Mouse (Mus musculus) myocyte (in vitro differentiated cells): ENCODE data around the gene Cnot3. TPM values are rescaled to one million over a fixed set of nuclear protein-coding genes. Genes with fewer than 3 reads are reported as not detected.

ENCODE experiments used
- H3K27me3 ChIP-seq: one replicate; pipeline ENCODE4 v1.6.1; 2011; ENCODE audit not compliant: control insufficient read depth, insufficient read depth, insufficient read length
- H3K36me3 ChIP-seq: one replicate; pipeline ENCODE4 v1.6.1; 2011; ENCODE audit not compliant: control insufficient read depth, insufficient read depth
- H3K4me2 ChIP-seq: one replicate; pipeline ENCODE4 v1.6.1; 2011; ENCODE audit warnings: low read depth, control low read depth
- H3K4me3 ChIP-seq: one replicate; pipeline ENCODE4 v1.5.1; 2011; ENCODE audit warnings: mild to moderate bottlenecking, control low read depth, moderate library complexity
- H3K79me2 ChIP-seq: one replicate; pipeline ENCODE4 v1.6.1; 2011; ENCODE audit not compliant: control insufficient read depth, insufficient read depth
- H3ac ChIP-seq: one replicate; pipeline ENCODE4 v1.6.1; 2011; ENCODE audit not compliant: control insufficient read depth, insufficient read length
- CEBPB ChIP-seq: IDR thresholded peaks from 2 replicates; pipeline ENCODE4 v1.6.1; 2011; ENCODE audit warnings: mild to moderate bottlenecking, moderate library complexity; ENCODE audit not compliant: poor library complexity, insufficient read depth, severe bottlenecking
- E2F4 ChIP-seq: IDR thresholded peaks from one replicate; pipeline ENCODE4 v1.6.1; 2011; ENCODE audit warnings: mild to moderate bottlenecking, control low read depth, moderate library complexity; ENCODE audit not compliant: insufficient read depth
- MAX ChIP-seq: IDR thresholded peaks from one replicate; pipeline ENCODE4 v1.6.1; 2011; ENCODE audit warnings: low read depth, mild to moderate bottlenecking, control low read depth
- MYOD1 ChIP-seq, 3 experiments: IDR thresholded peaks; one replicate each; pipeline ENCODE4 v1.6.1; 2011; ENCODE audit warnings: control low read depth in 2 of 3, low read depth in 2 of 3, mild to moderate bottlenecking in 2 of 3, moderate library complexity in 1 of 3; ENCODE audit not compliant: insufficient read length in 2 of 3, control insufficient read depth in 1 of 3
- MYOG ChIP-seq, 3 experiments: IDR thresholded peaks; one replicate each; pipeline ENCODE4 v1.6.1; 2011; ENCODE audit warnings: control low read depth in 2 of 3, low read depth in 2 of 3, mild to moderate bottlenecking in 2 of 3; ENCODE audit not compliant: insufficient read length in 2 of 3, control insufficient read depth in 1 of 3, insufficient read depth in 1 of 3
- POLR2A ChIP-seq: IDR thresholded peaks from one replicate; pipeline ENCODE4 v1.6.1; 2011; ENCODE audit warnings: low read depth, mild to moderate bottlenecking, control low read depth, moderate library complexity; ENCODE audit not compliant: insufficient read length
- POLR2AphosphoS2 ChIP-seq: IDR thresholded peaks from one replicate; pipeline ENCODE4 v1.6.1; 2011; ENCODE audit warnings: low read depth, control low read depth; ENCODE audit not compliant: insufficient read length
- REST ChIP-seq: IDR thresholded peaks from one replicate; pipeline ENCODE4 v1.6.1; 2011; ENCODE audit warnings: mild to moderate bottlenecking, control low read depth, moderate library complexity; ENCODE audit not compliant: insufficient read depth, insufficient read length
- SRF ChIP-seq: IDR thresholded peaks from one replicate; pipeline ENCODE4 v1.6.1; 2011; ENCODE audit warnings: low read depth; ENCODE audit not compliant: control insufficient read depth, insufficient read length
- TCF12 ChIP-seq: IDR thresholded peaks from one replicate; pipeline ENCODE4 v1.6.1; 2011; ENCODE audit warnings: mild to moderate bottlenecking, control low read depth; ENCODE audit not compliant: poor library complexity, insufficient read depth, severe bottlenecking
- TCF3 ChIP-seq: IDR thresholded peaks from one replicate; pipeline ENCODE4 v1.6.1; 2011; ENCODE audit warnings: low read depth, control low read depth; ENCODE audit not compliant: insufficient read length
- USF1 ChIP-seq: IDR thresholded peaks from one replicate; pipeline ENCODE4 v1.6.1; 2011; ENCODE audit warnings: low read depth, mild to moderate bottlenecking, control low read depth, moderate library complexity
- polyA plus RNA-seq: library from polyadenylated mRNA; unstranded; fragments of >200 nt; fragmentation: generic; extraction: Trizol; gene quantifications from one replicate; pipeline ENCODE4 v1.2.1, GENCODE M21; 2012; ENCODE audit warnings: missing spikeins

The Cnot3 gene
- polyA plus RNA-seq, 1 experiment: 49.0 TPM

DNA sequence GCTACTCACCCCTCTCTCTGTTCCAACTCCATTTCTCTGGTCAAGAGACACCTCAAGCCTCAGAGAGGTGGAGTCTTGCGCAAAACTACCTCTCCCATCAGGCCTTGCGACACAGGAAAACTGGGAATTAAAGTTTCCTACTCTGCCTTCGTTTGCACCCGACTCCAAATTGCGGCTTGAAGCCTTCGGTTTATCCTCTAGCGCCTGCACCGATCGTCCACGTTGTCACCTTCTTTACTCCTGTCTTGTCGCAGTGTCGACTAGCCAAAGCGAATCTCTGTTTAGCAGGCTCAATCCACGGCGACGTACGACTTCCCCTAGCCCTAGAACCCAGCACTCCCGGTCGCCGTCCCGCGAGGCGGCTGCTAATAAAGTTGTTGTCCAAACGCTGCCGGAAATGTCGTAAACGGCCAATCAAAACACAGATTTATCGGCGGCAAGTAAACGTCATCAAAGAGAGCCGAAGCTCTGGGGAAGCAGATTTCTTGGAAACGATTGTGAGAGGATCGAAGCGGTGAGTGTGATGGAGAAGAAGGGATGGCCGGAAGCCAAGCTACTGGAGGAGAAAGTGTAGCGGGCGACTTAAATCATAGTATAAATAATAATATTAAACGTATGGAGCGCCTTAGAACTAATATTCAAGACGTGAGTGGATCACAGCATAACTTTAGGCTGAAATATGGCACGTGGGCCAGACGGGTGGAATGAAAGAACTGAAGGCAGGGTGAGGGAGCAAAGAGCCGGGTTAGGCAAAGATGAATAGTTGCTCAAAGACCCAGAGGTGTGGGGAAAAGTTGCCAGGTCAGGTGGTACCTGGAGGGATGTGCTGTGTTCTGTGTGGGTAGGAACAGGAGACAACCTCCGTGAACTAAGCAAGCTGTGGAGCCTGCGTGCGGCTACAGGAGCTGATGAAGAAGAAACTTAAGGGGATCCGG, 15.3 kb upstream of the Cnot3 start, which contains the start of the genes Tfpt and Prpf31:
Gene Tfpt, minus strand, starts transcription at position 387 of the 935 bp plus-strand sequence.
Gene Prpf31, plus strand, starts transcription at position 443 of the 935 bp plus-strand sequence.
- H3K27me3 ChIP-seq: no peaks in the 10 kb centered on the region
- peak within 1 kb of the TSS; percentile 69 for H3K4me3 ChIP-seq
- peak within 1 kb of the TSS; percentile 94 for H3K4me2 ChIP-seq
- no peak for TF ChIP-seq MAX
- TF ChIP-seq E2F4: peak; percentile 65
- no peak for TF ChIP-seq MYOD1 (IDR thresholded peaks at IDR 0.05; ENCODE audit: control insufficient read depth in 1 of 3, insufficient read length in 2 of 3, low read depth in 2 of 3)
- TF ChIP-seq CEBPB: peak; percentile 46; the same call in 1 of the 2 replicates
- TF ChIP-seq POLR2AphosphoS2: no peak
- TF ChIP-seq REST: no peak
- no peak for TF ChIP-seq TCF12
- no peak for TF ChIP-seq TCF3
- no peak for TF ChIP-seq MYOG (IDR thresholded peaks at IDR 0.05; ENCODE audit: control insufficient read depth in 1 of 3, insufficient read depth in 1 of 3, insufficient read length in 2 of 3, low read depth in 2 of 3)
- no peak for TF ChIP-seq USF1
- peak; percentile 25 for TF ChIP-seq POLR2A
- peak; percentile 70 for TF ChIP-seq SRF
- peaks cover 35% of the 10 kb centered on the region for H3K79me2 ChIP-seq
- H3K36me3 ChIP-seq: peaks cover 8% of the 10 kb centered on the region
- H3ac ChIP-seq: peak within 1 kb of the TSS; percentile 82

DNA sequence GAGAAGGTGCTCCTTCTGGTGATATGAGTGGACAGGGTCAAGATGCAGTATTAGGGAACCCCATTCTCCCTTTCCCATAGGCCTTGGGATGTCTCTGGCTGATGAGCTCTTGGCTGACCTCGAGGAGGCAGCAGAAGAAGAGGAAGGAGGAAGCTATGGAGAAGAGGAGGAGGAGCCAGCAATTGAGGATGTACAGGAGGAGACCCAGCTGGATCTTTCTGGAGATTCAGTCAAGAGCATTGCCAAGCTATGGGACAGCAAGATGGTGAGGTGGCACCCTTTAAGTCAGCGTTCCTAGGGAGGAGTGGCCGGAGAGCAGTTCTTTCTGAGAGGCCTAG, 14.6 kb upstream of the Cnot3 start:
- Histone ChIP-seq H3ac (no peak overlapping the region), H3K79me2 (peaks cover 35% of the 10 kb centered on the region), H3K36me3 (peaks cover 12% of the 10 kb centered on the region), H3K4me3 (peak overlapping the region; percentile 69), H3K27me3 (no peaks in the 10 kb centered on the region), H3K4me2 (peak overlapping the region; percentile 89)
- TF ChIP-seq POLR2A: no peak
- no peak for TF ChIP-seq E2F4
- TF ChIP-seq SRF: no peak
- TF ChIP-seq POLR2AphosphoS2: no peak
- no peak for TF ChIP-seq CEBPB
- TF ChIP-seq TCF3: no peak
- TF ChIP-seq TCF12: no peak
- TF ChIP-seq USF1: no peak
- no peak for TF ChIP-seq MYOD1 (IDR thresholded peaks at IDR 0.05; ENCODE audit: control insufficient read depth in 1 of 3, insufficient read length in 2 of 3, low read depth in 2 of 3)
- no peak for TF ChIP-seq MYOG (IDR thresholded peaks at IDR 0.05; ENCODE audit: control insufficient read depth in 1 of 3, insufficient read depth in 1 of 3, insufficient read length in 2 of 3, low read depth in 2 of 3)
- no peak for TF ChIP-seq REST
- no peak for TF ChIP-seq MAX

DNA sequence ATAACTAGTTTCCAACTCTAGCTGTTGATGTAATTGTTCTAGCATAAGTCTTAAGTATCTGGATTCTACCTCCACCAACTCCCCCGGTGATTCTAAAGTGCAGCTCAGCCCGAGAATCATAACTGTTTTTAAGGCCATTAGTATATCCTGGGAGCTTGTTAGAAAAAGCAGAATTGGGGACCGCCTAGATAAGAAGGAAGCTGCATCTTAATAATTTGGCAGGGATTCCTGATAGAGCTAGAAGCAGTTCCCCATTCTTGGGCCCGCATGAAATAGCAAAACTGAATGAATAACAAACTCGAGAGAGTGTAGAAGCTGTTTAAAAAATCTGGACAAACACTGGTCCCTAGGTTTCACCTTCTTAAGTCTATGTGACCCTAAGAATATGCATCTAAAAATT, 1.7 kb upstream of the Cnot3 start:
- Histone ChIP-seq H3K79me2 (peaks cover 29% of the 10 kb centered on the region), H3K4me2 (no peak overlapping the region), H3K4me3 (no peak overlapping the region), H3K27me3 (no peaks in the 10 kb centered on the region), H3K36me3 (no peaks in the 10 kb centered on the region), H3ac (no peak overlapping the region)
- TF ChIP-seq E2F4 (no peak), MYOG (IDR thresholded peaks at IDR 0.05; ENCODE audit: control insufficient read depth in 1 of 3, insufficient read depth in 1 of 3, insufficient read length in 2 of 3, low read depth in 2 of 3) (no peak), MYOD1 (IDR thresholded peaks at IDR 0.05; ENCODE audit: control insufficient read depth in 1 of 3, insufficient read length in 2 of 3, low read depth in 2 of 3) (no peak), REST (no peak)

DNA sequence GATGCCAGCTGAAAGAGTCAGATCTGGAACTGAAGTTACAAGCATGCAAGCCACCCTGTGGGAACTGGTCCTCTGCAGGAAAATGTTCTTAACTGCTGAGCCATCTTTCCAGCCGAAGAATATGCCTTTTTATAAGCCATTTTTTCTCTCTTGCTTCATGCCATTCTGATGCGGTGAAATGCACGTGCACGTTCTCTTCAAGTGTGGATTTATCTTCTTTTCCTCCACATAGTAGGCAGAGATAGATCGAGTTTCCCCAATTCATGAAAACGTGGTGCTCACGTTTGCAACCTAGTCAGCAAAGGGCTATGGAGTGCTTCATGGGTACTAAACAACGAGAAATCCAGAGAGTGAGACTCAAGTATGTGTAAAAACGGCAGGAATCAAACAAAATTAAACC, 1.2 kb upstream of the Cnot3 start:
- Histone ChIP-seq H3K4me2 (peak overlapping the region; percentile 76), H3K27me3 (no peaks in the 10 kb centered on the region), H3K36me3 (no peaks in the 10 kb centered on the region), H3ac (no peak overlapping the region), H3K4me3 (peak overlapping the region; percentile 68), H3K79me2 (peaks cover 33% of the 10 kb centered on the region)
- TF ChIP-seq POLR2AphosphoS2 (no peak), POLR2A (no peak), TCF3 (no peak), MAX (no peak), USF1 (no peak), CEBPB (no peak)

DNA sequence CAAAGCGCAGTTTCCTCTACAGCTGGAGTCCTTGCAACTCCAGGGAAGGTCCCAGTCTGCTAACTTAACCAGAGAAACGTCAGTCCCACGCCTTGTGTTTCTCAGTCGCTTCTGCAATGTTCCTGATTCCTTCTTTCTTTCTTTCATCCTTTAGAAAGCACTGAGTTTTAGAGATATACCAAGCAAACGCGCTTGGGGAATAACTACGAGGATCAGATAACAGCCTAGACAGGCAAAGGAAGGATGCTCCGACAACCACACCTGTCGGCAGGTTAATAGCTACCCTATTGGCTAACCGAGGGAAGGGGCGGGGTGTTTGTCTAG, 758 bp upstream of the Cnot3 start:
- H3K4me2 ChIP-seq: peak overlapping the region; percentile 76
- peaks cover 38% of the 10 kb centered on the region for H3K79me2 ChIP-seq
- H3K27me3 ChIP-seq: no peaks in the 10 kb centered on the region
- H3ac ChIP-seq: no peak overlapping the region
- TF ChIP-seq SRF (no peak), TCF3 (no peak), POLR2AphosphoS2 (no peak), CEBPB (no peak), MYOD1 (IDR thresholded peaks at IDR 0.05; ENCODE audit: control insufficient read depth in 1 of 3, insufficient read length in 2 of 3, low read depth in 2 of 3) (no peak), TCF12 (no peak), E2F4 (no peak), POLR2A (no peak), REST (no peak)
- no peaks in the 10 kb centered on the region for H3K36me3 ChIP-seq
- H3K4me3 ChIP-seq: peak overlapping the region; percentile 68
